Mouse (Mus musculus) lung, postnatal 0 days (tissue): ENCODE results near the gene Inpp4a. TPM values are rescaled to one million over a fixed set of nuclear protein-coding genes. Genes with fewer than 3 reads are reported as not detected.

Experiments used
- ATAC-seq: fragments of 200-750 bp; cut with Nextera tagmentation; 2 replicates; pipeline ENCODE4 v1.8.0; 2017; ENCODE audit warnings: moderate library complexity
- DNase-seq: peaks from one replicate; pipeline ENCODE4 v3.0.0-alpha.2; 2016; ENCODE audit warnings: low spot score
- H3K27ac ChIP-seq: fragments of 300-500 bp; sonication (generic); 2 replicates; pipeline ENCODE4 v1.5.1; 2014; ENCODE audit warnings: antibody characterized with exemption, mild to moderate bottlenecking, low read length, mixed read lengths
- H3K27me3 ChIP-seq: fragments of 300-500 bp; sonication (generic); replicated peaks from 2 replicates; pipeline ENCODE4 v1.6.1; 2014; ENCODE audit warnings: low read length, mixed read lengths; ENCODE audit not compliant: insufficient read depth
- H3K36me3 ChIP-seq: fragments of 300-500 bp; sonication (generic); 2 replicates; pipeline ENCODE4 v1.6.1; 2014; ENCODE audit warnings: low read length, mixed read lengths; ENCODE audit not compliant: insufficient read depth
- H3K4me1 ChIP-seq: fragments of 300-500 bp; sonication (generic); 2 replicates; pipeline ENCODE4 v1.6.1; 2014; ENCODE audit warnings: antibody characterized with exemption, low read depth, low read length, mixed read lengths; ENCODE audit not compliant: insufficient read depth
- H3K4me2 ChIP-seq: fragments of 300-500 bp; sonication (generic); replicated peaks from 2 replicates; pipeline ENCODE4 v1.6.1; 2014; ENCODE audit warnings: low read depth, mild to moderate bottlenecking, low read length, moderate library complexity, mixed read lengths
- H3K4me3 ChIP-seq: fragments of 300-500 bp; sonication (generic); 2 replicates; pipeline ENCODE4 v1.5.1; 2014; ENCODE audit warnings: low read depth, low read length
- H3K9ac ChIP-seq: fragments of 300-500 bp; sonication (generic); replicated peaks from 2 replicates; pipeline ENCODE4 v1.6.1; 2014; ENCODE audit warnings: low read depth, mild to moderate bottlenecking
- H3K9me3 ChIP-seq: fragments of 300-500 bp; sonication (generic); 2 replicates; pipeline ENCODE4 v1.6.1; 2016; ENCODE audit warnings: low read length, mixed read lengths
- CTCF ChIP-seq: IDR thresholded peaks from 2 replicates; pipeline ENCODE4 v1.5.1; 2016; ENCODE audit warnings: antibody characterized with exemption, mild to moderate bottlenecking
- EP300 ChIP-seq: IDR thresholded peaks from 2 replicates; pipeline ENCODE4 v1.6.1; 2016; ENCODE audit warnings: antibody characterized with exemption, mild to moderate bottlenecking, control low read depth
- WGBS: fragments of 180-500 bp; shearing (Covaris S2); extraction: QIAGEN DNeasy Blood & Tissue Kit; methylation state at CpG from one replicate; pipeline ENCODE4 v1.1.7; 2014; 5-methylcytosine and 5-hydroxymethylcytosine counted together
- polyA plus RNA-seq: library from polyadenylated mRNA; unstranded; fragments of >200 nt; fragmentation: Nextera tagmentation; extraction: Ambion mirVana; gene quantifications from 2 replicates; pipeline ENCODE4 v1.2.1, GENCODE M21; 2015

Inpp4a gene
- polyA plus RNA-seq, 1 experiment from 2014 or later = 15.8 TPM

- H3K4me2 ChIP-seq = no peak overlapping the region
- TF ChIP-seq CTCF (no peak), EP300 (no peak)
- no peaks in the 10 kb centered on the region for H3K9me3 ChIP-seq
- no peak overlapping the region for H3K9ac ChIP-seq
- no peak overlapping the region for H3K4me3 ChIP-seq
- DNase-seq (no peak), ATAC-seq (no peak)
- WGBS = 81% methylated on average over 3 of the region's 3 CpGs
- no peak overlapping the region for H3K27ac ChIP-seq
- H3K36me3 ChIP-seq = no peaks in the 10 kb centered on the region
- H3K4me1 ChIP-seq = no peaks in the 10 kb centered on the region; the same call in 1 of the 2 replicates
- no peaks in the 10 kb centered on the region for H3K27me3 ChIP-seq
Observed at GRCm38 (mm10) chr1:37356305-37356704, 56.6 kb downstream of the Inpp4a start.

DNA sequence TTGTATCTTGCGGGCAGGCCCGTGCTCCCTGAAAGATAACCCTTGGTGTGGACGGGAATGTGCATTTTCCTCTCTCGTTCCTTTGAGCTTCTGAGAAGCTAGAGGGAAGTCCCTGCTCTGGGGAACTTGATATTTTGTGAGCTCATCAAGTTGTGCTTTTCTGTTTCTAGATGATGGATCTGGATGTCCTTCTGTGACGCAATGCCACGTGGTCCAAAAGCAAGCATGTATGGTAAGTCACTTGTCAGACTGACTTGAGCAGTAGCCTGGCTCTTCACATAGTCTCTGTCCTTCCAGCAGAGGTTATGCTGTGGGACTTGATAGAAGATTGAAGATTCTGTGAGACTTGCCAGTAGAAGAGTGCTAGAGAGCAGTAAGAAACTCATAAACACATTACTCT lies 57.5 kb downstream of the Inpp4a start:
- Histone ChIP-seq H3K9me3 (no peaks in the 10 kb centered on the region), H3K36me3 (no peaks in the 10 kb centered on the region), H3K27me3 (no peaks in the 10 kb centered on the region), H3K4me3 (no peak overlapping the region), H3K27ac (no peak overlapping the region), H3K9ac (no peak overlapping the region), H3K4me2 (no peak overlapping the region), H3K4me1 (no peaks in the 10 kb centered on the region; the same call in 1 of the 2 replicates)
- TF ChIP-seq EP300 (no peak), CTCF (no peak)
- no peak for ATAC-seq
- 76% methylated on average over 6 of the region's 6 CpGs for WGBS
- no peak for DNase-seq

DNA sequence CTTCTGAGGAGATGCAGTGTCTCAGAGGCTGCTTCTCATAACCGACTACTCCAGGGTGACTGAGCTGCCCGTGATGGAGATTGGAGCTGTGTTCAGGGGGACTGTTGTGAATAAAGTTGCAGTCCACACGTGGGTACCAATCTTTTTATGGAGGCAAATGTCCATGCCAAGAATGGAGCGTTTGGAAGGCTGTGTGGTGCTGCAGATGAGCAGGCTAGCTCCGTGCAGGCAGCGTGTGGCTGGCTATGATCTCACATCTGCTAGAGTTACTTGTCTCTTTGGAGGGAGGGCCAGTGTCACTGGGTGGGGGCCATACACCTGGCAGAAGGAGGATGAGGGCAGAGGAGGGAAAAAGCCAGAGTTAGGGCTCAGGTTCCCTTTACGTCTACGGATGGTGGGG lies 59.0 kb downstream of the Inpp4a start:
- no peak overlapping the region for H3K4me3 ChIP-seq
- no peaks in the 10 kb centered on the region for H3K9me3 ChIP-seq
- TF ChIP-seq EP300 (no peak), CTCF (no peak)
- no peaks in the 10 kb centered on the region; the same call in 1 of the 2 replicates for H3K4me1 ChIP-seq
- ATAC-seq = no peak
- no peak overlapping the region for H3K9ac ChIP-seq
- no peak overlapping the region for H3K4me2 ChIP-seq
- 92% methylated on average over 8 of the region's 8 CpGs for WGBS
- DNase-seq = no peak
- H3K36me3 ChIP-seq = no peaks in the 10 kb centered on the region
- H3K27ac ChIP-seq = no peak overlapping the region
- no peaks in the 10 kb centered on the region for H3K27me3 ChIP-seq

DNA sequence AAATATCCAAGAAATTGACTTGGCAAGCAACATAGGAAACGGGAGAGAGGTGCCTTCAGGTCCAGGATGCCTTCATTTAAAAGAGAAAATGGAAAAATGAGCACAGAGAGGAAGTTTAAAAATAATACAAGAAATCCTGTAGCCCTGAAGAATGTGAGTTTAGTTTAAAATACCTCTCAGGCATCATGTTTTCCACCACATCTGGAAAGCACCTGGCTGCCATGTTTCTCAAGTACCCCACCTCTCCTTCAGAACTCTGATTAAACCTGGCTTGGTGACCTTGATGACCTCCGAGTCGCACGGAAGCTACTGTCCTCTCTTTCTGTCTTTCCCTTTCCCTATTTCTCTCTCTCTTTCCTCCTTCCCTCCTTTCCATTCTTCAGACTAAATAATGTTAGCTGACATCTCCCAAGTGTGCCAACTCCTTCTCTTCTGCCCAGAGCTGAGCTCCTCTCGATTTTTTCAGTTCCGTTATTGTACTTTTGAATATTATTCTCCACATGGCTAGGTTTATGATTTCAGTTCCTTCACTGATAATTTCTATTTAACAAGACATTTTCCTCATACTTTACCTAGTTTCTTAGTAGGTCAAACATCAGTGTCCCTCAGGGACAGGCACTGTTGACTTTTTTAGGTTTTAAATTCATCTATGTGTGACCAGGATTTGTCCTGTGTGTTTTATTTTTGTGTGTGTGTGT lies 59.9 kb downstream of the Inpp4a start:
- H3K4me1 ChIP-seq = no peaks in the 10 kb centered on the region; the same call in 1 of the 2 replicates
- H3K4me3 ChIP-seq = no peak overlapping the region
- no peaks in the 10 kb centered on the region for H3K27me3 ChIP-seq
- WGBS = 81% methylated on average over 6 of the region's 6 CpGs
- no peak overlapping the region for H3K4me2 ChIP-seq
- DNase-seq (no peak), ATAC-seq (no peak)
- no peaks in the 10 kb centered on the region for H3K9me3 ChIP-seq
- H3K9ac ChIP-seq = no peak overlapping the region
- H3K27ac ChIP-seq = no peak overlapping the region
- H3K36me3 ChIP-seq = no peaks in the 10 kb centered on the region
- TF ChIP-seq EP300 = no peak
- no peak for TF ChIP-seq CTCF

DNA sequence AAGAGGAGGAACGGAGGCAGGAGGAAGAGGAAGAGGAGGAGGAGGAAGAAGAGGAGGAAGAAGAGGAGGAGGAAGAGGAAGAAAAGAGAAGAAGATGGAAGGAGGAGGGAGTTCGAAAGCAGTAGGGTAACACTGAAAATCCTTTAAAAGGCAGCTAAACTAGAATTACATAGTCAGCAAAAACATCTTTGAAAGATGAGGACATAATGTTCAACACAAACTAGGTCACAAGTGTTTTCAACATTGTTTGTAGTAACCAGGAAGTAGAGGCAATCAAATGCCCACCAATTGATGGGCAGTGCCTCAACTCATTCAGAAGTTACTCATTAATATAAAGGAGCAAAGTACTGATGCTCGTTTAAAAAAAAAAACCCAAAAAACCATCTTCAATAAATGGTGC lies 61.1 kb downstream of the Inpp4a start:
- TF ChIP-seq EP300 (no peak), CTCF (no peak)
- ATAC-seq = no peak
- Histone ChIP-seq H3K4me2 (no peak overlapping the region), H3K27ac (no peak overlapping the region), H3K27me3 (no peaks in the 10 kb centered on the region), H3K4me3 (no peak overlapping the region), H3K9ac (no peak overlapping the region), H3K4me1 (no peaks in the 10 kb centered on the region), H3K9me3 (no peaks in the 10 kb centered on the region), H3K36me3 (no peaks in the 10 kb centered on the region)
- WGBS = 88% methylated on average over 3 of the region's 3 CpGs
- DNase-seq = no peak

DNA sequence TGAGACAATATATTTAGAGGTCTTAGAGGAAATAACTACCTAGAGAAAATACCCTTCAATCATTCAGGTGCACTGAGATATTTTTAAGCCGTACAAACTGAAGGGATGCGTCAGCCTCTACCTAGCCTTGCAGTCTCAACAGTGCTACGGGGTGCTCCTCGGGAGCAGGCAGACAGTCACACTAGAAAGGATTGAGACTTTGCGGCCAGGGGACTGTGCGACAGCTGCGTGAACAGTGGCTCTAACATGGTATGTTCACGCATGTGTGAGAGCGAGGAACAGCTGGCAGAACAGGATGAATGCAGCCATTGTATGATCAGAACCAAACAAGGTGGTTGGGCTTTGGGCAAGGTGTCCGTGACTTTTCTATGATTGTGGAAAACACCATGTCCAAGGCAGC lies 63.1 kb downstream of the Inpp4a start:
- no peaks in the 10 kb centered on the region for H3K36me3 ChIP-seq
- DNase-seq (no peak), ATAC-seq (no peak)
- H3K27me3 ChIP-seq = no peaks in the 10 kb centered on the region
- no peak overlapping the region for H3K27ac ChIP-seq
- no peak overlapping the region for H3K4me2 ChIP-seq
- 92% methylated on average over 10 of the region's 10 CpGs for WGBS
- no peaks in the 10 kb centered on the region for H3K4me1 ChIP-seq
- no peak for TF ChIP-seq CTCF
- no peak for TF ChIP-seq EP300
- no peak overlapping the region for H3K9ac ChIP-seq
- no peaks in the 10 kb centered on the region for H3K9me3 ChIP-seq
- no peak overlapping the region for H3K4me3 ChIP-seq
